Mouse (Mus musculus) midbrain, embryonic 16.5 days (tissue): ENCODE data around the gene Dgkd. TPM values are rescaled to one million over a fixed set of nuclear protein-coding genes. Genes with fewer than 3 reads are reported as not detected.

ENCODE experiments used
- ATAC-seq: fragments of 200-750 bp; cut with Nextera tagmentation; 2 replicates; pipeline ENCODE4 v1.8.0; 2017; ENCODE audit warnings: moderate TSS enrichment
- H3K27ac ChIP-seq: fragments of 300-500 bp; sonication (generic); 2 replicates; pipeline ENCODE4 v1.5.1; 2014; ENCODE audit warnings: mild to moderate bottlenecking, low read length, mixed read lengths
- H3K27me3 ChIP-seq: fragments of 300-500 bp; sonication (generic); 2 replicates; pipeline ENCODE4 v1.6.1; 2014; ENCODE audit warnings: low read depth, low read length, mixed read lengths; ENCODE audit not compliant: control insufficient read depth, insufficient read depth
- H3K36me3 ChIP-seq: fragments of 300-500 bp; sonication (generic); 2 replicates; pipeline ENCODE4 v1.6.1; 2014; ENCODE audit warnings: mild to moderate bottlenecking, low read length, moderate library complexity, mixed read lengths; ENCODE audit not compliant: control insufficient read depth, insufficient read depth
- H3K4me1 ChIP-seq: fragments of 300-500 bp; sonication (generic); 2 replicates; pipeline ENCODE4 v1.6.1; 2014; ENCODE audit warnings: mild to moderate bottlenecking, low read length, mixed read lengths; ENCODE audit not compliant: control insufficient read depth, insufficient read depth
- H3K4me2 ChIP-seq: fragments of 300-500 bp; sonication (generic); 2 replicates; pipeline ENCODE4 v1.6.1; 2014; ENCODE audit warnings: mild to moderate bottlenecking, low read length, mixed read lengths
- H3K4me3 ChIP-seq: fragments of 300-500 bp; sonication (generic); 2 replicates; pipeline ENCODE4 v1.5.1; 2014; ENCODE audit warnings: low read depth, mild to moderate bottlenecking, low read length, moderate library complexity, mixed read lengths
- H3K9ac ChIP-seq: fragments of 300-500 bp; sonication (generic); 2 replicates; pipeline ENCODE4 v1.6.1; 2014; ENCODE audit warnings: low read depth, low read length, mixed read lengths
- H3K9me3 ChIP-seq: fragments of 300-500 bp; sonication (generic); replicated peaks from 2 replicates; pipeline ENCODE4 v1.6.1; 2014; ENCODE audit warnings: mild to moderate bottlenecking, low read length, mixed read lengths; ENCODE audit not compliant: control insufficient read depth, poor library complexity, severe bottlenecking
- WGBS: fragments of 180-500 bp; shearing (Covaris S2); extraction: QIAGEN DNeasy Blood & Tissue Kit; methylation state at CpG from one replicate; pipeline ENCODE4 v1.1.7; 2014; 5-methylcytosine and 5-hydroxymethylcytosine counted together
- polyA plus RNA-seq: library from polyadenylated mRNA; unstranded; fragments of >200 nt; fragmentation: Nextera tagmentation; extraction: Ambion mirVana; gene quantifications from 2 replicates; pipeline ENCODE4 v1.2.1, GENCODE M21; 2015

Gene Dgkd
- polyA plus RNA-seq, 1 experiment from 2014 or later = 43.7 TPM

DNA sequence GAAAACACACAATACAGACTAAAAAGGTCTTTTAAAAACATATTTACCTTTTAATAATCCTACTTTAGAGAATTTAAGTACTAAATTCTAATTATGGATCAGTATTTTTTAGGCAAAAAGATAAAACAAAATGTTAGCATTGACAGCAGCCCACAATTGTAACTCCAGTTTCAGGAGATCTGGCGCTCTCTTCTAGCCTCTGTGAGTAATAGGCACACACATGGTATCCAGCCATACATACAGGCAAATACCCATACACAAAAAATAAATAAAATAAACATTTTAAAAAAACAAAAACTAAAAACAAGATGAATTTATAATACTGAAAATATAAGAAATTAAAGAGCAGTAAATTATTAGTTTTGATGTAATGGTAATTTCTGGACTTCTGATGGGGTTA lies 105.8 kb downstream of the Dgkd start:
- H3K36me3 ChIP-seq = peaks cover 28% of the 10 kb centered on the region
- H3K4me1 ChIP-seq = no peaks in the 10 kb centered on the region
- H3K27ac ChIP-seq = no peak overlapping the region
- H3K9ac ChIP-seq = no peak overlapping the region
- no peaks in the 10 kb centered on the region for H3K9me3 ChIP-seq
- H3K4me2 ChIP-seq = no peak overlapping the region
- ATAC-seq = no peak
- 98% methylated on average over 1 of the region's 1 CpGs for WGBS
- no peaks in the 10 kb centered on the region for H3K27me3 ChIP-seq
- H3K4me3 ChIP-seq = no peak overlapping the region

DNA sequence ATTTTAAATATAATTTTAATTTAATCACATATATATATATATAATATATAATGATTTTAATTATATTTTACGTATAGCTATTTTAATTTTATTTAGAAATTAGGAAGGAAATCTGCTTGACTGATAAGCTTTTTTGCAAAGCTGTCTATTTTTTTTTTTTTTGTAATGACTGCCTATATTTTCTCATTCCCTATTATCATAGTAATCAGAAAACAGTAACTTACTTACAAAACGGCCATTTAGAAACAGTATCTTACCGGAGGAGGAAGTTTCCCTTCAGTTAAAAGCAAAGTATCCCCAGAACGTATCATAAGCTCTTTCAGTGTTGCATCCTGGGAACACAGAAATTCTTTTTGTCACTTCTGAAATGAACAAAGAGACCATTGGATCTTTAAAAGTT lies 106.4 kb downstream of the Dgkd start:
- Histone ChIP-seq H3K4me3 (no peak overlapping the region), H3K9ac (no peak overlapping the region), H3K27me3 (no peaks in the 10 kb centered on the region), H3K27ac (no peak overlapping the region), H3K4me2 (no peak overlapping the region), H3K4me1 (no peaks in the 10 kb centered on the region), H3K9me3 (no peaks in the 10 kb centered on the region), H3K36me3 (peaks cover 32% of the 10 kb centered on the region)
- WGBS = 78% methylated on average over 4 of the region's 4 CpGs
- ATAC-seq = no peak

- Histone ChIP-seq H3K27ac (no peak overlapping the region), H3K4me3 (no peak overlapping the region), H3K4me1 (no peaks in the 10 kb centered on the region), H3K36me3 (peaks cover 31% of the 10 kb centered on the region), H3K4me2 (no peak overlapping the region), H3K9ac (no peak overlapping the region), H3K9me3 (no peaks in the 10 kb centered on the region), H3K27me3 (no peaks in the 10 kb centered on the region)
- no peak for ATAC-seq
- WGBS = 23% methylated on average over 4 of the region's 4 CpGs
Observed at GRCm38 (mm10) chr1:87959998-87960431, 106.9 kb downstream of the Dgkd start.

DNA sequence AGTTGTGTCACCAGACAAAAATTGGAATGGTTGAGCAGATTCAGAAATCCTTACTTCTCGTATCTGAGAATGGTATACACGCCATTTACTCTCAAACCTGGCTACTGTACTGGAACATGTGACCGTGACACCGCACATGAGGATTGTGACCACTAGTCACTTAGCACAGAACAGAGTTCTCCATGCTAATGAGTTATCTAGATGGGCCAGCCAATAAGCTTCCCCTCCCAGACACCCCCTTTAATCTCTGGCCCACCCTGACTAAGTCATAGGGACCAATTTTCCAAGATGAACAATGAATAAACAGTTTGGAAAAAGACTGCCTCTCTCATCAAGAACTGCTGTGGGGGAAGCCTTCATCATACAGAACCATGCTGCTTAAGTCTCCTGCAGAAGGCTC lies 107.7 kb downstream of the Dgkd start:
- peaks cover 24% of the 10 kb centered on the region for H3K36me3 ChIP-seq
- 92% methylated on average over 4 of the region's 4 CpGs for WGBS
- ATAC-seq = no peak

DNA sequence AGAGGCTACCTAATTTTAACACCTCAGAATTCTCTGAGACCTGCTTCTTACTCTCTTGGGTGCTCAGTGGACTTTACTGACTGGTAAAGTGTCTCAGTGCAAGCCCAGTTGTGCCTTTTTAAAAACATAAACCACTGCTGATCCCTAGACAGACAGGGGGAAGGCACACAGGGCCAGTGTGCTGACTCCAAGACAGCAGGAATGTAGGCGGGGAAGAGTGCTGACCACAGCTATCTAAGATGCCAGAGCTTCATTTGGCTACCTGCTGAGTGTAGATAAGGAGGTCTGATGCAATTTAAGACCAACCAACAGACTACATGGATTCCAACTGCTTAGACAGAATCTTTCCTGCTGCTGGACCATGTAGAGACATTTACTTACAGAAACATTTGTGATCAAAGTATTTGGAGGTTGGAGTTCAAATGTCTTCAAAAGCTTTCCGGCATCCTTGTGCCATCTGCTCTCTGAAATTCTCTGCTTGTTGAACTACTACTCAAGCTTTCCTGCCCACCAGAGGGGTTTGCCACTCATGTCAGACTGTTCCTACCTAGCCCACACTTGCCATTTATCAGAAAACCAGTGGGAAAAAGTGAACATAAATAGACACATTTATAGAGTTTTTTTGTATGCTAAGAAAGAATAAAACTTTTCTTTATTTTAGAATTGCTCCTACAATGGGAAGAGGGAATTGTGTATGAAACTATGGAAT lies 108.5 kb downstream of the Dgkd start:
- Histone ChIP-seq H3K9me3 (no peaks in the 10 kb centered on the region), H3K27ac (no peak overlapping the region), H3K9ac (no peak overlapping the region), H3K4me1 (no peaks in the 10 kb centered on the region), H3K4me2 (no peak overlapping the region), H3K27me3 (no peaks in the 10 kb centered on the region), H3K4me3 (no peak overlapping the region), H3K36me3 (peaks cover 21% of the 10 kb centered on the region)
- no peak for ATAC-seq
- WGBS = 95% methylated on average over 2 of the region's 2 CpGs

More for the DNA sequence above, 107.7 kb downstream of the Dgkd start:
- no peak overlapping the region for H3K4me3 ChIP-seq
- H3K27me3 ChIP-seq = no peaks in the 10 kb centered on the region
- no peaks in the 10 kb centered on the region for H3K4me1 ChIP-seq
- H3K27ac ChIP-seq = no peak overlapping the region
- no peaks in the 10 kb centered on the region for H3K9me3 ChIP-seq
- no peak overlapping the region for H3K9ac ChIP-seq
- H3K4me2 ChIP-seq = no peak overlapping the region

DNA sequence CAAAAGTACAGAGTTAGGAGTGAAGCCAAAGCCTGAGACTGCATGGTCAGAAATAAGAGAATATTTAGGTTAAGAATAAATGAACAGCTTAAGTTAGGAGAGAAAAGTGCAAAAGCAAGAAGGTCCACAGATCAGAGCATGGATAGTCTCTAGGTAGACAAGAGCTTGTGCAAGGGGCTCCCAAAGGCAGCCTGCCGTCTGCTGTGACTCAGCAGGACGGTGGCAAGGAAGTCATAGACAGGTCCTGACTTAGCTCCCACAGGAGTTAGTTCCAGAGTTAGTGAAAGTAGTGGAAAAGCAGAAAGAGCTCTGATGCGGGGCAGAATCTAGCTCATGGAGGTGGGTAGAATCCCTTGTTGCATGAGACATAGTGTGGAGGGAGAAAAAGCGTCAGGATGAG lies 117.3 kb downstream of the Dgkd start:
- Histone ChIP-seq H3K4me2 (no peak overlapping the region), H3K36me3 (peaks cover 13% of the 10 kb centered on the region), H3K4me3 (no peak overlapping the region), H3K4me1 (no peaks in the 10 kb centered on the region), H3K9ac (no peak overlapping the region), H3K27me3 (no peaks in the 10 kb centered on the region), H3K9me3 (no peaks in the 10 kb centered on the region), H3K27ac (no peak overlapping the region)
- ATAC-seq = no peak
- WGBS = 92% methylated on average over 4 of the region's 4 CpGs

DNA sequence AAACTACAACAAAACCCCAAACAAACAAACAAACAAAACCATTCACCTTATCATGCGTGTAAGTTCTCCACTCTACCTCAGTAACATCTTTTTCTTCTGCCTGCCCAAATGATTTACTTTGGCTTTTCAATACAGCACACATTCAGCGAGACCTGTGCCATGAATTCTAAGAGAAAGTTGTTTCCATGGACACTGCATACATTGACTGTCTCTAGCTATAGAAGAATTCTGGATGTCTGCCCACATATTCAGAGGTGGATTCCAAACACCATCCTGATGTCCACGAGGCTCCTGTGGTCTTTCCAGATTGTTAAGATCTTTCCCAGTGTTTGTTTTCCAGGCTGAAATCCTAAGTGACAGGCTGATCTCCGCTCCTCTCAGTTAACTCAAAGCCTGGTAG lies 129.2 kb downstream of the Dgkd start:
- H3K9me3 ChIP-seq = no peaks in the 10 kb centered on the region
- no peak overlapping the region for H3K9ac ChIP-seq
- H3K27ac ChIP-seq = no peak overlapping the region
- no peaks in the 10 kb centered on the region for H3K27me3 ChIP-seq
- H3K4me2 ChIP-seq = no peak overlapping the region
- peaks cover 35% of the 10 kb centered on the region for H3K36me3 ChIP-seq
- no peak for ATAC-seq
- no peak overlapping the region for H3K4me3 ChIP-seq
- WGBS = 58% methylated on average over 4 of the region's 4 CpGs
- no peaks in the 10 kb centered on the region for H3K4me1 ChIP-seq

DNA sequence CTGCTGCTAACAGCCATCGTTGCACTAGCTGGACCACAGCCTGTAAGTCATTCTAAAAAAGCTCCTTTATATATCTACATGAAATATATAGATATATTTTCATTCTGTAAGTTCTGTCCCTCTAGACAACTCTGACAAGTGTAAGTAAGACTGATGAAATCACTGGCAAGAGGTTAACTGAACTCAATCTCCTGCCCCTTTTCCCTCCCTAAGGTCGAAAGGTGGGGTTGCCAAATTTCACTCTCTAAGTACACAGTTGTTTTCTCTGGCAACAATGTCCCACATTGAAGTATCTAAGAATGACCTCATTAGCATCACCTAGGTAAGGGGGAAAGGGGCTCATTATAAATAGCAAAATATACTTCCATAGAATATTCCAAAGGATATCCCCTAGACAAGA lies 139.6 kb downstream of the Dgkd start:
- no peaks in the 10 kb centered on the region for H3K27me3 ChIP-seq
- H3K9me3 ChIP-seq = no peaks in the 10 kb centered on the region
- WGBS = 100% methylated on average over 2 of the region's 2 CpGs
- no peak overlapping the region for H3K27ac ChIP-seq
- peaks cover 47% of the 10 kb centered on the region for H3K36me3 ChIP-seq
- H3K4me3 ChIP-seq = no peak overlapping the region
- no peak for ATAC-seq
- H3K4me1 ChIP-seq = no peaks in the 10 kb centered on the region
- H3K9ac ChIP-seq = no peak overlapping the region
- no peak overlapping the region for H3K4me2 ChIP-seq
